Mouse (Mus musculus) heart, embryonic 12.5 days (tissue): ENCODE measurements at regions not wholly inside any gene's neighbourhood (a gene's known extent, or its start where the extent isn't known, plus 50 kb on each side); places are given as distances from the start of the nearest gene placed in this dataset.

Source experiments
- ATAC-seq: fragments of 200-750 bp; cut with Nextera tagmentation; 2 replicates; pipeline ENCODE4 v1.8.0; 2017; ENCODE audit warnings: moderate TSS enrichment, moderate library complexity; ENCODE audit not compliant: insufficient number of reproducible peaks, low FRiP score
- H3K27ac ChIP-seq: fragments of 300-500 bp; sonication (generic); 2 replicates; pipeline ENCODE4 v1.5.1; 2016; ENCODE audit warnings: mild to moderate bottlenecking, moderate library complexity; ENCODE audit not compliant: poor library complexity, severe bottlenecking
- H3K27me3 ChIP-seq: fragments of 300-500 bp; sonication (generic); replicated peaks from 2 replicates; pipeline ENCODE4 v1.6.1; 2016; ENCODE audit warnings: mild to moderate bottlenecking, moderate library complexity
- H3K36me3 ChIP-seq: fragments of 300-500 bp; sonication (generic); 2 replicates; pipeline ENCODE4 v1.6.1; 2016; ENCODE audit warnings: mild to moderate bottlenecking, moderate library complexity
- H3K4me1 ChIP-seq: fragments of 300-500 bp; sonication (generic); replicated peaks from 2 replicates; pipeline ENCODE4 v1.6.1; 2016; ENCODE audit warnings: mild to moderate bottlenecking
- H3K4me2 ChIP-seq: fragments of 300-500 bp; sonication (generic); 2 replicates; pipeline ENCODE4 v1.6.1; 2016; ENCODE audit warnings: mild to moderate bottlenecking, moderate library complexity
- H3K4me3 ChIP-seq: fragments of 300-500 bp; sonication (generic); 2 replicates; pipeline ENCODE4 v1.5.1; 2016; ENCODE audit warnings: mild to moderate bottlenecking
- H3K9ac ChIP-seq: fragments of 300-500 bp; sonication (generic); 2 replicates; pipeline ENCODE4 v1.6.1; 2016; ENCODE audit warnings: mild to moderate bottlenecking, moderate library complexity
- H3K9me3 ChIP-seq: fragments of 300-500 bp; sonication (generic); replicated peaks from 2 replicates; pipeline ENCODE4 v1.6.1; 2016; ENCODE audit warnings: mild to moderate bottlenecking, moderate library complexity
- WGBS: fragments of 180-500 bp; shearing (Covaris S2); methylation state at CpG from one replicate; pipeline ENCODE4 v1.1.7; 2016; 5-methylcytosine and 5-hydroxymethylcytosine counted together

- 66% methylated on average over 4 of the region's 4 CpGs for WGBS
- H3K36me3 ChIP-seq: no peaks in the 10 kb centered on the region
- no peak overlapping the region for H3K27ac ChIP-seq
- no peak overlapping the region for H3K9ac ChIP-seq
- no peaks in the 10 kb centered on the region for H3K9me3 ChIP-seq
- no peak for ATAC-seq
- H3K4me2 ChIP-seq: no peak overlapping the region
- H3K27me3 ChIP-seq: no peaks in the 10 kb centered on the region
- no peak overlapping the region for H3K4me3 ChIP-seq
- peaks cover 6% of the 10 kb centered on the region; the same call in 1 of the 2 replicates for H3K4me1 ChIP-seq
Measured at GRCm38 (mm10) chr3:105223671-105224070, 157.0 kb downstream of the 4930564D02Rik start.

DNA sequence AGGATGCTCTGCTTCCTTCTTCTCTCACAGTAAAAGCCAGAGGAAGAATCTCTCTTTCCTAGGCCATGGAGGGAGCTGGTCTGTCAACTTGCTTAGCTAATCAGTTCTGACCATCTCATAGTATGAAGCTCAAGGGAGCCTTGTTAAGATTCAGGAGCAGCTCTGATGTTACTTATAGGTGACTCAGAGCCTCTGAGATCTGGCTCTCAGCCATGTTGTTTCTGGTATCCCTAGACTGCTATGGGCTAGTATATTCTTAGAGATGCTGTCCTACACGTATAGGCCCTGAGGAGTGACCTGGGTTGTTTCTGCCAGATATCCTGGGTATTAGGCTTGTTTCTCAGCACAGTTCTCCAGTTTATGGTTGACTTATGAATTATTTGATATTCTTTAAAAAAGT, 160.9 kb downstream of the 4930564D02Rik start:
- no peak for ATAC-seq
- 57% methylated on average over 1 of the region's 1 CpGs for WGBS
- no peak overlapping the region for H3K9ac ChIP-seq
- H3K4me1 ChIP-seq: peaks cover 6% of the 10 kb centered on the region; the same call in 1 of the 2 replicates
- H3K27ac ChIP-seq: no peak overlapping the region
- no peak overlapping the region for H3K4me2 ChIP-seq
- no peaks in the 10 kb centered on the region for H3K36me3 ChIP-seq
- no peaks in the 10 kb centered on the region for H3K9me3 ChIP-seq
- no peak overlapping the region for H3K4me3 ChIP-seq
- no peaks in the 10 kb centered on the region for H3K27me3 ChIP-seq

GRCm38 (mm10) chr3:105228401-105228800, 161.8 kb downstream of the 4930564D02Rik start:
- Histone ChIP-seq H3K9me3 (no peaks in the 10 kb centered on the region), H3K27me3 (no peaks in the 10 kb centered on the region), H3K36me3 (no peaks in the 10 kb centered on the region), H3K4me2 (no peak overlapping the region), H3K27ac (no peak overlapping the region), H3K4me3 (no peak overlapping the region), H3K9ac (no peak overlapping the region), H3K4me1 (no peaks in the 10 kb centered on the region)
- ATAC-seq: no peak
- WGBS: 65% methylated on average over 3 of the region's 3 CpGs

DNA sequence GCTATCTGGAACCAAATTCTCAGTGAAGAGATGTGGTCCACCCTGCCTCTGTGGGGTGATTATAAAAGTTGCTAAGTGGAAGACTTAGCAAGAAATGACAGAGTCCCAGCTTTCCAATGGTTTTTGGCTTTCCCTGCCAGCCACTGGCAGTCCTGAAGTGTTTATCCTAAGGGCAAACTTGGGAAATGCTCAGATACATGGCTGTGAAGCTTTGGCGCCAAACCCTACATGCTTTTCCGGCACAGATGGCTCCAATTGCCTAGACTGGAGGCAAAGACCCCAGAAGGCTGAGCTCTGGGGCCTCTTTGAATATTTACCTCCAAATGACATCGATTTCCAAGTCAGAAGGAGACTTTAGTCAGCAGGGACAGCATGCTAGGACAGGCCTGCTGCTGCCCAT, 174.4 kb downstream of the 4930564D02Rik start:
- no peak overlapping the region for H3K4me3 ChIP-seq
- ATAC-seq: no peak
- H3K9ac ChIP-seq: no peak overlapping the region
- no peaks in the 10 kb centered on the region for H3K27me3 ChIP-seq
- H3K4me1 ChIP-seq: no peaks in the 10 kb centered on the region
- H3K4me2 ChIP-seq: no peak overlapping the region
- no peak overlapping the region for H3K27ac ChIP-seq
- no peaks in the 10 kb centered on the region for H3K9me3 ChIP-seq
- 67% methylated on average over 3 of the region's 3 CpGs for WGBS
- H3K36me3 ChIP-seq: no peaks in the 10 kb centered on the region

DNA sequence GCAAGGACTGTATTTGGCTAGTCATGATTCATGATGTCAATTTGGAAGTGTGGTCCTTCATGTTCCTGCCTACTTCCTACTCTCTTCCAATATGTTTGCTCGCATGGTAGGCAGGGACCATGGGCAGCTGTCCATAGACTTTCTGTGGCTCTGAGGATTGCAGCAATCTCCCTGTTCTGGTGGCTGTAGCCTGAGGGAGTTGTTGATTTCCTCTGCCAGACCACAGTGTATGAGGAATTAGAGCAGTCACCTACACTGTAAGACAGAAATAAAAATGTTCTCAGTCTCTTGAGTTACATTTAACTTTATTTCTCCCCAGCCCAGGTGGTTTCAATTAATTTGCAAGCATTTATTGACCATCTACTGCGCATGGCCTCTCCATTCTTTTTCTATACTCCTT, 190.5 kb downstream of the 4930564D02Rik start:
- H3K4me1 ChIP-seq: no peaks in the 10 kb centered on the region
- no peaks in the 10 kb centered on the region for H3K36me3 ChIP-seq
- H3K4me3 ChIP-seq: no peak overlapping the region
- H3K27me3 ChIP-seq: no peaks in the 10 kb centered on the region
- ATAC-seq: no peak
- no peaks in the 10 kb centered on the region for H3K9me3 ChIP-seq
- H3K27ac ChIP-seq: no peak overlapping the region
- H3K9ac ChIP-seq: no peak overlapping the region
- H3K4me2 ChIP-seq: no peak overlapping the region
- WGBS: 76% methylated on average over 2 of the region's 2 CpGs

GRCm38 (mm10) chr3:105275241-105275640, 176.9 kb upstream of the Kcnd3 start:
- no peak overlapping the region for H3K4me2 ChIP-seq
- no peak for ATAC-seq
- H3K4me1 ChIP-seq: no peaks in the 10 kb centered on the region
- H3K27ac ChIP-seq: no peak overlapping the region
- no peak overlapping the region for H3K4me3 ChIP-seq
- no peaks in the 10 kb centered on the region for H3K9me3 ChIP-seq
- 30% methylated on average over 4 of the region's 4 CpGs for WGBS
- no peaks in the 10 kb centered on the region for H3K36me3 ChIP-seq
- H3K9ac ChIP-seq: no peak overlapping the region
- 0 out of 2 replicates have a peak, but pooled peaks cover 2% of the 10 kb centered on the region for H3K27me3 ChIP-seq

GRCm38 (mm10) chr3:105280971-105281370, 171.2 kb upstream of the Kcnd3 start:
- H3K4me3 ChIP-seq: no peak overlapping the region
- H3K9ac ChIP-seq: no peak overlapping the region
- ATAC-seq: no peak
- WGBS: 72% methylated on average over 5 of the region's 5 CpGs
- H3K27me3 ChIP-seq: no peaks in the 10 kb centered on the region
- H3K4me1 ChIP-seq: no peaks in the 10 kb centered on the region
- no peak overlapping the region for H3K4me2 ChIP-seq
- H3K9me3 ChIP-seq: no peaks in the 10 kb centered on the region
- no peaks in the 10 kb centered on the region for H3K36me3 ChIP-seq
- H3K27ac ChIP-seq: no peak overlapping the region

- no peak for ATAC-seq
- no peaks in the 10 kb centered on the region for H3K36me3 ChIP-seq
- no peaks in the 10 kb centered on the region for H3K4me1 ChIP-seq
- H3K27me3 ChIP-seq: no peaks in the 10 kb centered on the region
- H3K27ac ChIP-seq: no peak overlapping the region
- H3K9ac ChIP-seq: no peak overlapping the region
- H3K4me3 ChIP-seq: no peak overlapping the region
- no peak overlapping the region for H3K4me2 ChIP-seq
- H3K9me3 ChIP-seq: no peaks in the 10 kb centered on the region
- WGBS: 82% methylated on average over 3 of the region's 3 CpGs
Measured at GRCm38 (mm10) chr3:105281686-105282085, 170.4 kb upstream of the Kcnd3 start.

DNA sequence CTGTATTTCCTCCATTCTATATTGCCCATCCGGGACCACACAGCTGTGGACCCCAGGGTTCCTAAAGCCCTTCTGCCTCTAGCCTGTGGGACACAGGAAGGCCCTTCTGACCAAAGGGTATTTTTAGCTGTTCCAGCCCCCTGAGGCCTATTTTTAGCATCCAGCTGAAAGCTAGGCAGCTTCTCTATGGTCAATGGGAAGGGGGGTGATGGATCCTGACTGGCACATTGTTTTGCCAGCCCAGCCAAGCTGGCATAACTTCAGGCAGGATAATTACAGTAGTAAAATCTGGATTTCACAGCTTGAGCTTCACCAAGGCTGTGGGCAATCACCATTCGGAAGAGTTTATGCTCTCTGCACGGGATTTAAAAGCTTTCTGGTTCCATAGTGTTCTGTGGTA, 153.9 kb upstream of the Kcnd3 start:
- no peak overlapping the region for H3K4me2 ChIP-seq
- H3K36me3 ChIP-seq: no peaks in the 10 kb centered on the region
- peaks cover 19% of the 10 kb centered on the region for H3K4me1 ChIP-seq
- no peak overlapping the region for H3K4me3 ChIP-seq
- H3K27me3 ChIP-seq: no peaks in the 10 kb centered on the region
- no peak overlapping the region for H3K27ac ChIP-seq
- H3K9ac ChIP-seq: no peak overlapping the region
- ATAC-seq: no peak
- WGBS: 63% methylated on average over 3 of the region's 3 CpGs
- H3K9me3 ChIP-seq: no peaks in the 10 kb centered on the region

GRCm38 (mm10) chr3:105300693-105301548, 151.2 kb upstream of the Kcnd3 start:
- H3K27me3 ChIP-seq: no peaks in the 10 kb centered on the region
- WGBS: 54% methylated on average over 7 of the region's 7 CpGs

GRCm38 (mm10) chr3:105307676-105308075, 144.5 kb upstream of the Kcnd3 start:
- 47% methylated on average over 2 of the region's 2 CpGs for WGBS
- no peaks in the 10 kb centered on the region for H3K27me3 ChIP-seq
- H3K4me2 ChIP-seq: no peak overlapping the region
- ATAC-seq: no peak
- H3K4me3 ChIP-seq: no peak overlapping the region
- H3K36me3 ChIP-seq: no peaks in the 10 kb centered on the region
- no peaks in the 10 kb centered on the region for H3K9me3 ChIP-seq
- H3K4me1 ChIP-seq: no peaks in the 10 kb centered on the region
- no peak overlapping the region for H3K27ac ChIP-seq
- H3K9ac ChIP-seq: no peak overlapping the region

More at GRCm38 (mm10) chr3:105300693-105301548, 151.2 kb upstream of the Kcnd3 start:
- no peaks in the 10 kb centered on the region for H3K9me3 ChIP-seq
- no peak for ATAC-seq
- no peak overlapping the region for H3K4me2 ChIP-seq
- H3K36me3 ChIP-seq: no peaks in the 10 kb centered on the region
- H3K9ac ChIP-seq: no peak overlapping the region
- no peak overlapping the region for H3K4me3 ChIP-seq
- H3K4me1 ChIP-seq: peaks cover 19% of the 10 kb centered on the region
- H3K27ac ChIP-seq: no peak overlapping the region

DNA sequence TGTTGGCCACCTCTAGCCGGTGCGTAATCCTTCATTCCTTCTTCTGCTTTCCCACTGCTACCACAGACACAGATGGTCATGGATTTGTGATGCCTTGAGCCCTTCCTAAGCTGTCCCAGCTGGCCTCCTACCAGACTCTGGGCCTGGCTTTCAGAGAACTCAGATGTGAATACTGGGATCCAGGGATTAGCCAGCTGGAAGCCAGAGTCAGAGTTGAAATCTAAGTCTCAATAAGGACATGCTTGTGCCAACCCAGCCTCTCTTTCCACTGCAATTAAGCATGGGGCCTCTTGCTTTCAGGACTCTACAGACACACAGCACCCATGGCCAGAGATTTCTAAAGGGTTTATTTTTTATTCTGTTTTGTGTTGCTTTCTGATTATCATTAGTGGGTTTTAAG, 143.1 kb upstream of the Kcnd3 start:
- whole genome bisulfite sequencing: 91% methylated on average over 2 of the region's 2 CpGs
- H3K4me2 ChIP-seq: no peak overlapping the region
- no peak overlapping the region for H3K27ac ChIP-seq
- H3K4me1 ChIP-seq: no peaks in the 10 kb centered on the region
- no peak overlapping the region for H3K9ac ChIP-seq
- ATAC-seq: no peak
- no peaks in the 10 kb centered on the region for H3K9me3 ChIP-seq
- no peaks in the 10 kb centered on the region for H3K27me3 ChIP-seq
- no peak overlapping the region for H3K4me3 ChIP-seq
- H3K36me3 ChIP-seq: no peaks in the 10 kb centered on the region
